Mouse (Mus musculus) E14TG2a.4 (cell line): ENCODE measurements at regions not wholly inside any gene's neighbourhood (a gene's known extent, or its start where the extent isn't known, plus 50 kb on each side); places are given as distances from the start of the nearest gene placed in this dataset.

Source experiments
- CTCF ChIP-seq: conservative IDR thresholded peaks from 2 replicates; pipeline ENCODE4 v1.5.1; 2014; ENCODE audit warnings: low read length
- NANOG ChIP-seq: IDR thresholded peaks from 2 replicates; pipeline ENCODE4 v1.6.1; 2014; ENCODE audit warnings: borderline replicate concordance, low read length, mixed read lengths
- POU5F1 ChIP-seq: IDR thresholded peaks from 2 replicates; pipeline ENCODE4 v1.6.1; 2014; ENCODE audit warnings: low read length, borderline replicate concordance

GRCm38 (mm10) chr3:39397677-39398076 lies 510.9 kb downstream of the Fat4 start:
- TF ChIP-seq CTCF (no peak), NANOG (no peak), POU5F1 (no peak)
